Mouse (Mus musculus) layer of hippocampus, adult 6 months (tissue): ENCODE data around the gene Snrnp27. TPM values are rescaled to one million over a fixed set of nuclear protein-coding genes. Genes with fewer than 3 reads are reported as not detected.

ENCODE experiments used
- long read RNA-seq, 2 experiments: library from polyadenylated mRNA; unstranded; transcript quantifications; one replicate each; pipeline ENCODE4 v2.0.0; 2019 to 2020
- polyA plus RNA-seq: library from polyadenylated mRNA; unstranded; fragments of <200 nt; fragmentation: Nextera tagmentation; gene quantifications from 2 replicates; pipeline ENCODE4 v1.2.3, GENCODE M21; 2021

Gene Snrnp27
- polyA plus RNA-seq: 151 and 175 TPM in 2 replicates
- long read RNA-seq, experiment 1, transcript Snrnp27-201 (6 exons, 885 nt): major isoform, 36 of 68 reads
- long read RNA-seq, experiment 1, partial matches to known transcripts: 29 of 68 reads
- long read RNA-seq, experiment 1, other reads (novel, unspliced or antisense): 3 of 68 reads
- long read RNA-seq, experiment 2, transcript Snrnp27-201 (6 exons, 885 nt): major isoform, 26 of 34 reads
- long read RNA-seq, experiment 2, partial matches to known transcripts: 7 of 34 reads
- long read RNA-seq, experiment 2, other reads (novel, unspliced or antisense): 1 of 34 reads

GRCm38 (mm10) chr6:86683872-86684654 lies at the start of gene Snrnp27:
Gene Snrnp27 (minus strand): TSS chr6:86684522.

GRCm38 (mm10) chr6:86733183-86733876 lies 49.0 kb upstream of the Snrnp27 start, which contains the start of gene Gmcl1:
Gene Gmcl1 (minus strand): TSS chr6:86733383.

GRCm38 (mm10) chr6:86668580-86669239 lies 15.6 kb downstream of the Snrnp27 start, which contains the start of gene Mxd1:
Gene Mxd1 (minus strand): TSS chr6:86669161.

GRCm38 (mm10) chr6:86627946-86628345 lies 56.4 kb downstream of the Snrnp27 start, which contains the start of gene Asprv1:
Gene Asprv1 (plus strand): TSS chr6:86628164.

Other genes with a start within 250 kb of the Snrnp27 start
- 19.1 and 19.3 TPM in 2 replicates for gene C87436, start 246.1 kb downstream of the Snrnp27 start, polyA plus RNA-seq
- gene Pcbp1, start 158.2 kb downstream of the Snrnp27 start, polyA plus RNA-seq: 98.4 and 118 TPM in 2 replicates
- gene Asprv1, start 56.4 kb downstream of the Snrnp27 start, polyA plus RNA-seq: 0.23 and 0.44 TPM in 2 replicates
- 5.9 and 6.5 TPM in 2 replicates for gene Mxd1, start 15.4 kb downstream of the Snrnp27 start, polyA plus RNA-seq
- gene Gmcl1, start 48.9 kb upstream of the Snrnp27 start, polyA plus RNA-seq: 8.0 and 8.6 TPM in 2 replicates
- gene Anxa4, start 109.1 kb upstream of the Snrnp27 start, polyA plus RNA-seq: 7.4 and 10.9 TPM in 2 replicates
- gene Aak1, start 165.0 kb upstream of the Snrnp27 start, polyA plus RNA-seq: 118 and 132 TPM in 2 replicates